Mouse (Mus musculus): ENCODE data around the gene D1Pas1. TPM values are rescaled to one million over a fixed set of nuclear protein-coding genes. Genes with fewer than 3 reads are reported as not detected.

D1Pas1 gene
- 0.09 TPM in 1 of 2 replicates, not detected in the other for polyA plus RNA-seq (2015; fragmentation: Nextera tagmentation; extraction: Ambion mirVana)

GRCm38 (mm10) chr1:186967201-186967812 lies at the start of gene D1Pas1:
Gene D1Pas1 (plus strand): TSS chr1:186967416.
- Histone ChIP-seq H3K27ac (no peak within 1 kb of the TSS), H3K4me2 (no peak within 1 kb of the TSS), H3K4me3 (no peak within 1 kb of the TSS), H3K9me3 (peaks cover 11% of the 10 kb centered on the region; the same call in 1 of the 2 replicates), H3K9ac (no peak within 1 kb of the TSS), H3K36me3 (replicated peaks) (no peaks in the 10 kb centered on the region), H3K4me1 (no peaks in the 10 kb centered on the region), H3K27me3 (replicated peaks) (no peaks in the 10 kb centered on the region)
- WGBS, result 83% methylated on average over 53 of the region's 53 CpGs
- ATAC-seq (replicated peaks), result no peak

- H3K27me3 ChIP-seq (replicated peaks), result peaks cover 20% of the 10 kb centered on the region; the same call in 1 of the 2 replicates
- H3K4me1 ChIP-seq, result peaks cover 13% of the 10 kb centered on the region
- no peak overlapping the region for H3K4me3 ChIP-seq
- H3K27ac ChIP-seq, result no peak overlapping the region
- H3K4me2 ChIP-seq, result no peak overlapping the region
- H3K36me3 ChIP-seq (replicated peaks), result no peaks in the 10 kb centered on the region
- H3K9me3 ChIP-seq, result no peaks in the 10 kb centered on the region
- no peak overlapping the region for H3K9ac ChIP-seq
- no peak for ATAC-seq (replicated peaks)
- 13% methylated on average over 17 of the region's 17 CpGs for WGBS
These were observed 44.5 kb upstream of the D1Pas1 start for GRCm38 (mm10) chr1:186922489-186923370.

- no peak overlapping the region for H3K9ac ChIP-seq
These were observed 43.2 kb upstream of the D1Pas1 start for GRCm38 (mm10) chr1:186924027-186924426.

GRCm38 (mm10) chr1:186925411-186925810 lies 41.8 kb upstream of the D1Pas1 start:
- WGBS, result 46% methylated on average over 9 of the region's 9 CpGs
- H3K4me2 ChIP-seq, result no peak overlapping the region
- no peak overlapping the region for H3K9ac ChIP-seq
- peaks cover 13% of the 10 kb centered on the region for H3K4me1 ChIP-seq
- ATAC-seq (replicated peaks), result no peak
- no peaks in the 10 kb centered on the region for H3K9me3 ChIP-seq
- no peak overlapping the region for H3K4me3 ChIP-seq
- no peak overlapping the region for H3K27ac ChIP-seq
- H3K27me3 ChIP-seq (replicated peaks), result peaks cover 19% of the 10 kb centered on the region; the same call in 1 of the 2 replicates
- no peaks in the 10 kb centered on the region for H3K36me3 ChIP-seq (replicated peaks)

More at GRCm38 (mm10) chr1:186924027-186924426, 43.2 kb upstream of the D1Pas1 start:
- Histone ChIP-seq H3K27me3 (replicated peaks) (peaks cover 20% of the 10 kb centered on the region; the same call in 1 of the 2 replicates), H3K4me1 (peaks cover 13% of the 10 kb centered on the region), H3K4me3 (no peak overlapping the region), H3K4me2 (no peak overlapping the region), H3K9me3 (no peaks in the 10 kb centered on the region), H3K36me3 (replicated peaks) (no peaks in the 10 kb centered on the region), H3K27ac (no peak overlapping the region)
- 45% methylated on average over 12 of the region's 12 CpGs for WGBS
- ATAC-seq (replicated peaks), result no peak

- WGBS, result 15% methylated on average over 8 of the region's 8 CpGs
- Histone ChIP-seq H3K27ac (no peak overlapping the region), H3K4me3 (no peak overlapping the region), H3K36me3 (replicated peaks) (no peaks in the 10 kb centered on the region), H3K9me3 (no peaks in the 10 kb centered on the region), H3K4me1 (peaks cover 13% of the 10 kb centered on the region), H3K9ac (no peak overlapping the region), H3K4me2 (no peak overlapping the region), H3K27me3 (replicated peaks) (peaks cover 13% of the 10 kb centered on the region; the same call in 1 of the 2 replicates)
- ATAC-seq (replicated peaks), result no peak
These were observed 40.8 kb upstream of the D1Pas1 start for GRCm38 (mm10) chr1:186926316-186926949.

GRCm38 (mm10) chr1:186926950-186927316 lies 40.3 kb upstream of the D1Pas1 start:
- 35% methylated on average over 6 of the region's 6 CpGs for WGBS
- H3K4me2 ChIP-seq, result no peak overlapping the region
- peaks cover 11% of the 10 kb centered on the region; the same call in 1 of the 2 replicates for H3K27me3 ChIP-seq (replicated peaks)
- H3K4me3 ChIP-seq, result no peak overlapping the region
- no peak overlapping the region for H3K9ac ChIP-seq
- H3K4me1 ChIP-seq, result peaks cover 13% of the 10 kb centered on the region
- no peaks in the 10 kb centered on the region for H3K36me3 ChIP-seq (replicated peaks)
- H3K27ac ChIP-seq, result no peak overlapping the region
- no peaks in the 10 kb centered on the region for H3K9me3 ChIP-seq
- ATAC-seq (replicated peaks), result no peak

- H3K27me3 ChIP-seq (replicated peaks), result peaks cover 6% of the 10 kb centered on the region; the same call in 1 of the 2 replicates
- 61% methylated on average over 4 of the region's 4 CpGs for WGBS
- peaks cover 13% of the 10 kb centered on the region for H3K4me1 ChIP-seq
These were observed 39.7 kb upstream of the D1Pas1 start for GRCm38 (mm10) chr1:186927494-186927893.

GRCm38 (mm10) chr1:186930160-186930887 lies 36.9 kb upstream of the D1Pas1 start:
- no peaks in the 10 kb centered on the region for H3K27me3 ChIP-seq (replicated peaks)
- no peak overlapping the region for H3K27ac ChIP-seq
- no peaks in the 10 kb centered on the region for H3K36me3 ChIP-seq (replicated peaks)
- no peaks in the 10 kb centered on the region for H3K9me3 ChIP-seq
- 83% methylated on average over 13 of the region's 13 CpGs for WGBS
- no peak overlapping the region for H3K9ac ChIP-seq
- no peak overlapping the region for H3K4me2 ChIP-seq
- no peak for ATAC-seq (replicated peaks)
- peaks cover 10% of the 10 kb centered on the region for H3K4me1 ChIP-seq
- no peak overlapping the region for H3K4me3 ChIP-seq

More at GRCm38 (mm10) chr1:186927494-186927893, 39.7 kb upstream of the D1Pas1 start:
- ATAC-seq (replicated peaks), result no peak
- Histone ChIP-seq H3K9me3 (no peaks in the 10 kb centered on the region), H3K36me3 (replicated peaks) (no peaks in the 10 kb centered on the region), H3K9ac (no peak overlapping the region), H3K4me3 (no peak overlapping the region), H3K27ac (no peak overlapping the region), H3K4me2 (no peak overlapping the region)

- Histone ChIP-seq H3K9me3 (no peaks in the 10 kb centered on the region), H3K27ac (no peak overlapping the region), H3K4me2 (no peak overlapping the region), H3K9ac (no peak overlapping the region), H3K4me3 (no peak overlapping the region), H3K4me1 (peaks cover 10% of the 10 kb centered on the region), H3K27me3 (replicated peaks) (no peaks in the 10 kb centered on the region), H3K36me3 (replicated peaks) (no peaks in the 10 kb centered on the region)
- WGBS, result 88% methylated on average over 6 of the region's 6 CpGs
- no peak for ATAC-seq (replicated peaks)
These were observed 36.4 kb upstream of the D1Pas1 start for GRCm38 (mm10) chr1:186930888-186931233.

- 95% methylated on average over 1 of the region's 1 CpGs for WGBS
- no peak overlapping the region for H3K4me2 ChIP-seq
- ATAC-seq (replicated peaks), result no peak
- H3K4me3 ChIP-seq, result no peak overlapping the region
- H3K27ac ChIP-seq, result no peak overlapping the region
- no peaks in the 10 kb centered on the region for H3K27me3 ChIP-seq (replicated peaks)
- H3K4me1 ChIP-seq, result no peaks in the 10 kb centered on the region
- H3K9ac ChIP-seq, result no peak overlapping the region
- H3K36me3 ChIP-seq (replicated peaks), result no peaks in the 10 kb centered on the region
- H3K9me3 ChIP-seq, result no peaks in the 10 kb centered on the region
These were observed 33.0 kb upstream of the D1Pas1 start for GRCm38 (mm10) chr1:186934205-186934604.

- Histone ChIP-seq H3K4me2 (no peak overlapping the region), H3K4me1 (no peaks in the 10 kb centered on the region), H3K27me3 (replicated peaks) (no peaks in the 10 kb centered on the region), H3K27ac (no peak overlapping the region), H3K9ac (no peak overlapping the region), H3K4me3 (no peak overlapping the region), H3K36me3 (replicated peaks) (no peaks in the 10 kb centered on the region), H3K9me3 (no peaks in the 10 kb centered on the region)
- 93% methylated on average over 4 of the region's 4 CpGs for WGBS
- ATAC-seq (replicated peaks), result no peak
These were observed 14.8 kb upstream of the D1Pas1 start for GRCm38 (mm10) chr1:186952381-186952780.

GRCm38 (mm10) chr1:186954591-186954990 lies 12.6 kb upstream of the D1Pas1 start:
- Histone ChIP-seq H3K4me3 (no peak overlapping the region), H3K9me3 (no peaks in the 10 kb centered on the region), H3K4me2 (no peak overlapping the region), H3K27me3 (replicated peaks) (no peaks in the 10 kb centered on the region), H3K9ac (no peak overlapping the region), H3K27ac (no peak overlapping the region), H3K36me3 (replicated peaks) (no peaks in the 10 kb centered on the region), H3K4me1 (no peaks in the 10 kb centered on the region)
- 75% methylated on average over 4 of the region's 4 CpGs for WGBS
- no peak for ATAC-seq (replicated peaks)
